Mouse (Mus musculus): ENCODE data around the gene Shb. TPM values are rescaled to one million over a fixed set of nuclear protein-coding genes. Genes with fewer than 3 reads are reported as not detected.

The Shb gene
- total RNA-seq, 4 experiments from 2014 or later = 23.7 to 44.2 (median 32.3) TPM

- DNase-seq (ENCODE audit: low spot score) = no peak
Observed at GRCm38 (mm10) chr4:45457543-45457942, 74.7 kb downstream of the Shb start.

DNA sequence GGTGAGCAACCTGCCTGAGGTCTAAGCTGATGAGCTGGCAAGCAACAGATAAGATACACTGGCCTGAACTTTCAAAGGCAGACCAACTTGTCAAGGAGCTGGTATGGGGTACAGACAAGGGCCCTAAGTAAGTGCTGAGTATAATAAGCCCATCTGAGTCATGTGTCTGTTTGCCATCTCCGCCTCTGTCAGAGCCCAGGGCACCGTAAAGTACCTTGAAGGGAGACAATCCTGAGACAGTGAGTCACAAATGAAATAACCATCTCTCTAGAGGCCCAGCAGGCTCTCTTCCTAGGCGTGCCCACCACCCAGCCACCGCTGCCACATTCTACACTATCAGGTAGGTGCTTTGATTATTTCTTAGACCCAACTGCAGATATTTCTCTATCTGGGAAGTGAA, 77.3 kb downstream of the Shb start:
- no peak for DNase-seq (ENCODE audit: low spot score)

DNA sequence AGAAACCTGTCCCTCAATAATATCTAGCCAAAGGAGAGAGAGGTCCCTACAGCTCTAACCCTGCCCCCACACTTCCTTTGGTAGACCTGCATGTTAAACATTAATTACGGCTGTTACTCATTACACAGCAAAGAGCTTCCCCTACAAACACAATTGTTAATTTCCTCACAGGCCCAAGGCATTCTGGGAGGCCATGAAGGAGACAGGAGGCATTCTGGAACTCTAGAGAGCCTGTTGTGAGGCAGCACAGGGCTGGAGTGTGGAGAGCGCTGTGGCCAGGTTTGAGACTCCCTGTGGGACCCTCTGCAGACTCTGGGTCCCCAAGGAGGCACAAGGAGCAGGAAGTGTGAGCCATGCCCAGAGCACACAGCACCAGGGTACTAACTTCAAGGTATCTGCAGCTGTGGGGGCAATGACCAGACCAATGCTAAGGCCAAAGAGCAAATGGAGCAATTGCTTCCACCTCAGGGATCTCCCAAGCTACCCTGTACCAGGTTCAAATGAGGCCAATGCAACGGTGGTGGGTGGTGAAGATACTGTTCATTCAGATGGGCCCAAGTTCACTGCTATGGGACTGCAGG, 78.9 kb downstream of the Shb start:
- no peak for DNase-seq (ENCODE audit: low spot score)

GRCm38 (mm10) chr4:45452569-45453111, 79.6 kb downstream of the Shb start:
- peak; percentile 78 for DNase-seq (ENCODE audit: low spot score)

- DNase-seq (ENCODE audit: low spot score) = no peak
Observed at GRCm38 (mm10) chr4:45449012-45449411, 83.3 kb downstream of the Shb start.

GRCm38 (mm10) chr4:45448481-45448880, 83.8 kb downstream of the Shb start:
- DNase-seq (ENCODE audit: low spot score) = no peak

DNA sequence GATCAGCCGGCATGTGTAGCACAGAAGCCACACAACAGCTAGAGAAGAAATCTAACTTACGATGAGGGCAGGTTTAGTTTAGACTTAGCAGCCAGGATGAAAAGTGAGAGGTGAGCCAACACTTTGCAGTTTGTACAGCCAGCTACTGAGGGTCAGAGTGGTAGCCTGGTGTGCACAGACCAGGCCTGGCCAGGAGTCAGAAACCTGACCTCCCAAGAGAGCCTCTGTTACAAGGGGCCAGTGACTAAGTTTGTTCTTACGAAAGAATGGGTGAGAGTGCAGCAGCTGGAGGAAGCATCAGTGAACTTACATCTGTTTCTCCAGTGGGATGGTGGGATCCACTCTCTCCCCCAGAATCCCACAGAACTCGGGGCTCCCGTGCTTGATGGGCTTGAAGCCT, 85.1 kb downstream of the Shb start:
- DNase-seq (ENCODE audit: low spot score) = no peak

DNA sequence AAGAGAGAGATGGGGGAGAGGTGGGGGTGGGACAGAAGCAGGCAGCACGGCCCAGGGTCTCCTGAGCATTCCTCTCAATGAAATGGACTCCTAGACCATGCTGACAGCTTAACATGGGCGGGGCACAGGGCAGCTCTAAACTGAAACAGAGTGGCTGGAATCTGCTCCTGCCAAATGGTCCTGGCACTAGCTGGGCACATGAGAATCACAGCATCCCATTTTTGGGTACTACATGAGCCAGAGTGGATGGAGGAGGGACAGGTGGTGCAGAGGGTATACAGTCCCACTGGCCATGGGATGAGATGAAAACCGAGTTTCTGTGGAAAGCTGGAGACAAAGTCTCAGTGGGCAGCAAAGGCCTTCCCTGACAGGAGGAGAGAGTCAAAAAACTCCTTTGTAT, 87.0 kb downstream of the Shb start:
- no peak for DNase-seq (ENCODE audit: low spot score)

DNA sequence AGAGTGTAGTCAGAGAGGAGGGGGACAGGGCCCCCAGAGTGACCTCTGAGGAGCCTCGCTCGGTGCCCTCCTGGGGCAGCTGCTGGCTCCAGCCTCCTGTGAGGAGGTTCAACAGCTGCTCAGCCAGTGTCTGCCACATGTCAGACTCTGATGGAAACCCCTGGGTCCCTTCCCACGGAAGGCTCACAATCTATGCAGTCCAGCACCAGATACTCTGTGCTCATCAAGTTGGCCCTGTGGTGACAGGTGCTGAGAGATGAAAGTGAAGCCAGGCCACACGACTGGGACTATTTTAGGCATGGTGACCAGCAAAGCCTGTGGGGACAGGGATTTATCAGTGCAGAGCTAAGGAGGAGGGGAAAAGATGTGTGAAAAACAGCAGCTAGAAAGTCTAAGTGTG, 87.5 kb downstream of the Shb start:
- no peak for DNase-seq (ENCODE audit: low spot score)

GRCm38 (mm10) chr4:45443652-45444051, 88.6 kb downstream of the Shb start:
- no peak for DNase-seq (ENCODE audit: low spot score)

GRCm38 (mm10) chr4:45442237-45442636, 90.0 kb downstream of the Shb start:
- DNase-seq (ENCODE audit: low spot score) = no peak

DNA sequence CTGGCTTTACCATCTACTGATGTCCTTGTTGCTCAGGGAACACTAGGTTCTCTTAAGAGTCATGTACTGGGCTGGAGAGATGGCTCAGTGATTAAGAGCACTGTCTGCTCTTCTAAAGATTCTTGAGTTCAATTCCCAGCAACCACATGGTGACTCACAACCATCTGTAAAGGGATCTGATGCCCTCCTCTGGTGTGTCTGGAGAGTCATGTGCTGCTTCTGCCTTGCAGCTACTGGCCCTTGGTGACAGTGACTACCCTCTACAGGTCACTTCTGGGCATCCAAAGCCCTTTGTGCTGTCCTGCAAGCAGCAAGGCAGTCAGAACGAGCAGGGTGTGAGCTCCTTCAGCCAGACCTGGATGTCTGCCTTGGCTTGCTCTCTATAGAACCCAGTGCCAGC, 90.5 kb downstream of the Shb start:
- DNase-seq (ENCODE audit: low spot score) = no peak

GRCm38 (mm10) chr4:45439281-45439680, 93.0 kb downstream of the Shb start:
- no peak for DNase-seq (ENCODE audit: low spot score)

DNA sequence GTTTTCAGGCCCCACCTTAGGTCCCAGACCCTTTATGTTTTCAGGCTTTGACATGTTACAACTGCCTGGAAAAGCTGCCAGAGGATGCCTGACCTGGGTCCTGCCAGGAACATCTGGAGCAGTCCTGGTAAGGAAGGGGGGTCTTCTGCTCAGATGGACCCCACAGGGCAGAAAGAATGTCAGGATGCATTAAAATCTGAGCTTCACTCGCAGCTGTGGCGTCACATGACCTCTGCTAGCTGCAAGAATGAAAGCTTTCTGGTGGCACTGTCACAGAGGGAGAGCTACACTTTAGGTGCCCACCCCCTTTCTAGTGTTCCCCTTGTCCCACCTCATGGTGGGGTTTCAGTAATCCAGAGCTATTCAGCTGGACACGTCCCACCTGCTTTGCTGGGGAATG, 95.3 kb downstream of the Shb start:
- no peak for DNase-seq (ENCODE audit: low spot score)

DNA sequence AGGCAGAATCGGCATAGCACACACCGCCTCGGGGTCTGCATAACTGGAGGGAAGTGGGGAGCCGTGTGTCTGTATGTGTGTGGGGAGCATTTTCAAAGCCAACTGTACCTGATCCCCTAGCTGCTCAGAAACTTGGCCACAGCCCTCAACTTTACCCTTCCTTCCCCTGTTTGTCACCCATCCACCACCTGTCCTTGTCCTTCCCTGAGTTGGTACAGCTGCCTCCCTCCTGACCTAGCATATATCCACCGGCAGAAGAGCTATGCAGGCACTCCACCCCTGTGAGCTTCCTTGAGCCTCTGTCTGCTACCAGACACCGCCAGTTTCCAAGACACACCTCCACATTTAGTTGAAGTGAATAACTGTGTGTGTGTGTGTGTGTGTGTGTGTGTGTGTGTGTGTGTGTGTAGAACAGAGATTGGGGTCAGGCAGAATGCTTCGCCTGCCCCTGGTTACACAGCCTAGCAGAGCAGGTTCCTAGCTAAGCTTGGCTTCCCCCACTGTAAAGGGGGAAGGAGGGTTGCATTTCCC, 95.8 kb downstream of the Shb start:
- DNase-seq (ENCODE audit: low spot score) = no peak

DNA sequence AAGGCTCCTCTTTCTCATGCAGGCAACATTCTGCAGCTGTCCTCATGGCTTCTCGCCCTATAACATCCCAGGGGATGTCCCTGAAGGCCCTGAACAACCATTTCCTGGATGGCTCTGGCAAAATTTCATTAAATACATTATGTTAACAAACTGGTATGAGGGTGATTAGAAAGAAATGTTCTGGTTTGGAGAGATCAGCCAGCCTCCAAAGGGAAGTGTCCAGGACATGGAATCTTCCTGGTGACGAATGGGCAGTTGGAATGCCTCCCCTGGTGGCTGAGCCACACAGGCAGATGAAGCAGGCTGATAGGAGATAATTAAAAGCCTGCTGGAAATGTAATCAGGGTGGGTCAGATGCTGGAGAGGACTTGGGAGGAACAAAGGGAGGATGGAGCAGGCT, 96.4 kb downstream of the Shb start:
- DNase-seq (ENCODE audit: low spot score) = peak; percentile 54

- no peak for DNase-seq (ENCODE audit: low spot score)
Observed at GRCm38 (mm10) chr4:45434681-45435080, 97.6 kb downstream of the Shb start.

DNA sequence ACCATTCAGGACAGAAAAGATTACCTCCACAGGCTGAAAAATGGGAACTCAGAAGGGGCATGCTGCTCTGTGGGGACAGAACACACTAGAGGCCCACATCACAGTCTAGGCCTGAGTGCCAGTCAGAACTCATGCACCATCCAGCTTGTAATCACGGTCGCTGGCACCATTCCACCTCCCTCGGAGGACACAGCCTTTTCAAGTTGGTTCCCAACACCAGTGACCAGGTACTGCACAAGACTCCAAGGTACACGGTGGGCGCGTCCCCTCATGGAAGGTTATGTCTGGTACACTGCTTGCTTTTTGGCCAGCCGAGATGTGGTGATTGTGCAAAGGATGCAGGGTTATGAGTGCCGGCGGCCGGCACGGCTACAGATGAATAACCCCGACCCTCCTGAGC, 98.2 kb downstream of the Shb start:
- no peak for DNase-seq (ENCODE audit: low spot score)

GRCm38 (mm10) chr4:45431806-45432205, 100.5 kb downstream of the Shb start:
- DNase-seq (ENCODE audit: low spot score) = no peak

DNA sequence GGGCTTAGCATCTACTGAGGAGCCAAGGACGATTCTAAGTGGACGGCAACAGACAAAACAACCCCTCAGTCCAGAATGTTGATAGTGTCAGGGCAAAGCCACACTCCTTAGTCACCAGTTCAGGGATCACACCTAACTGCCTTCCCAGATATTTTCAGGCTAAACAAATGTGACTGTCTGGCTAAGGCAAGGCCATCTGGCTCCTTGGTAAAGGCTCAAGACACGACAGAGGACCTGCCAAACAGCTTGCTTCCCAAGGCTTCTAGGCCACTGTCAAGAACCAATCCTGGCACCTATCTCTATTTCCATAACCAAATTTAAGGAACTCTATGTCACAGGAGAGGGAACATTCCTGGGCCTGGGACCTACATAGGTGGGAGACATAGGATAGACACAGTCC, 101.0 kb downstream of the Shb start:
- no peak for DNase-seq (ENCODE audit: low spot score)

DNA sequence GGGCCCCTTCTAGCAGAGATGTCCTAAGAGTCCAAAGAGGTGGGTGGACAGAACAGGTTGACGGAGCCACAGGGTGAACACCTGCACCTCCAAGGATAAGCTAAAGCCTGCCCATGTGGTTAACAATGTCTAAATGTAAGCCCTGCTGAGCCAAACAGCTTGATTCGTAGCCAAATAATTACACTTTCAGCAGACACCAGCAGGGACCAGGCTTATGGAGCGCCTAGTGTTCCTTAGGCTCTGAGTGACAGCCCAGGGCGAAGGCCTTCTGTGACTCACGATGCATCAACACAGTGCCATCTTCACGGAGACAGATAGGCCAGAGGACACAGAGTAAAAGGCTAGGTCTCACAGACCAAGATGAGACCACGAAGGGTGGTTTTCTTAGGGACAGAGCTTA, 102.8 kb downstream of the Shb start:
- no peak for DNase-seq (ENCODE audit: low spot score)

DNA sequence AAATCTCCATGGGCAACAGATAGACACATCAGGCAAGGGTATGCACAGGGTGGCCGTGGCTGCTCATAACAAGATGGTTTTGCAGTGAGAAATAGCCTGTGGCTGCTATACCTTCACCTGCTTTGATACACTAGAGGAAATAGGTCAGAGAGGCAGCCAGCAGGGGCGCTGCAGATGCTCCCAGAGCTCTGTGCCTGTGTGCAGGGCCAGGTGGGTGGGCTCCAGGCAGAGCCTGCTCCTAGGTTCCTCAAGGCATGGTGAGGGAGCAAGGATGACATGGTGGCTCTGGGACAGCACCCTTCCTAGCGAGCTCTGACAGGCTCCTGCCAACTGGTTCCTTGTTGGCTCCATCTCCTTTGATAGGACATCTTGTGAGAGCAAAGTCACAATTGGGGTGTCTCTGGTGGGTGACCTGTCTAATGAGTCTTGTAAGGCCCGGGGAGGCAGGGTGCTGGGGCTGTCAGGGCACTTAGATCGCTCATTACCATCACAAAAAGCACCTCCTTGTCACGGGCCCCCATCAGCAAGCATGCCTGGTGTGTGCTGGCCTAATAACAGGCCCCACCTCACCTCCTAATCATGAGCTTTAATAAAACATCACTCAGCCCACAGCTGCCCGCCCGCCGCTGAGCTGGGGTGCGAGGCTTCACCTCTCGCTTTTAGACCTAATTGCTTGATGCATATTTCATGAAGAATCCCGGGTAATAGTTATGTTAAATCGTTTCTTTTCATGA, 105.4 kb downstream of the Shb start:
- DNase-seq (ENCODE audit: low spot score) = no peak

DNA sequence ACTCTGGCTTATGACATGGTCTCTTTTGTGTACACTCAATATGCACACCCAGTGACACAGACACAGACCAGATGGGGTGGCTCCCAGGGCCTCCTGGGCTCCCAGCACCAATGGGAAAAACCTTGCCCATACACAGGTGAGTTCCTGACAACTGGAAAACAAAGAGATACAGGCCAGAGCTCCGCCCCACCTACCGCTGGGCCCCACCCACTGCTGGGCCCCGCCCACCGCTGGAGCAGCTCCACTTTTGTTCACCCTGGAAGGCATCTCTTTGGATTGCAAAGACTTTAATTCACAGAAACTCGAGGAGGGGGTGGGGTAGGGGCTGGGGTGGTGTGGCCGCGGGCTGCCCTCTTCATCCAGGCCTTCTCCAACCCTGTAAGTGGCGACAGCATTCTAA, 108.9 kb downstream of the Shb start:
- no peak for DNase-seq (ENCODE audit: low spot score)

All from heart, adult 8-10 months (tissue).